Mouse (Mus musculus): ENCODE results near the gene Znhit1. TPM values are rescaled to one million over a fixed set of nuclear protein-coding genes. Genes with fewer than 3 reads are reported as not detected.
A peak's percentile ranks its signal among the peaks of the same experiment; 100 is the strongest.

The Znhit1 gene
- polyA plus RNA-seq, 1 experiment from 2014 or later: 81.0 TPM

DNA sequence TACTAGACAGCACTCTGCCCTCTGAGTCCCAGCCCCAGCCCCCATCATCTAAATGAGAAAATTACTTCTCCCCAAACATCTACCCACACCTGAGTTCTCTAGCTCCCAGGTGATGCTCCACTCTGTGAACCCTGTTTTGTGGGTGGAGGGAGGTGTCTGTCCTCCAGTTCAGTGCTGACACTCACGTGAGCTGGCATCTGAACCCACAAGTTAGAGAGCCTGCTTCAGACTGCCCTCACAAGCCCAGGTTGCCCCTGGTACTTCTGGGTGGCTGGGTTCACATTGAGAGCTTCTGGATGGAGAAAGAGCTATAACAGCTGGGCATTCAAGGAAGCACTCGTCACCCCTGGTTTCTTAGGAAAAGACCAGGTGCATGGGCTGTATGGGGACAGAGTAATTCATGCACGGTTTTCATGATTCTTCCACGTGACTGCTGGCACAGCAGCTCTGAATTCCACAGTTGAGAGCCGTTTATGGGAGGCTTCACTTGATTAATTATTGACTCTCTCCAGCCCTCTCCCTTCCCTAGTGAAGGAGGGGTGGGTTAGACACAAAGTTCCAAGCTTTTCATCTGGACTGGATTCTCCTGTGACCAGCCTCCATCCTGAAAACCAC is 28.7 kb downstream of the Znhit1 start:
- no peak overlapping the region for H3K4me3 ChIP-seq (ENCODE audit: low read depth, low read length)
- no peaks in the 10 kb centered on the region for H3K9me3 ChIP-seq (ENCODE audit: control insufficient read depth, low read length)
- ATAC-seq (ENCODE audit: low FRiP score, low TSS enrichment): no peak
- H3K36me3 ChIP-seq (ENCODE audit: control insufficient read depth, insufficient read depth, low read length): peaks cover 11% of the 10 kb centered on the region; the same call in 1 of the 2 replicates
- DNase-seq (ENCODE audit: low spot score): no peak
- no peaks in the 10 kb centered on the region for H3K27me3 ChIP-seq (ENCODE audit: control insufficient read depth, insufficient read depth, low read length)
- TF ChIP-seq CTCF (IDR thresholded peaks at IDR 0.05; ENCODE audit: low read depth): no peak
- no peak for TF ChIP-seq EP300 (optimal IDR thresholded peaks at IDR 0.05)
- H3K27ac ChIP-seq (replicated peaks): peak overlapping the region; percentile 53; the same call in 1 of the 2 replicates
- no peak overlapping the region for H3K4me2 ChIP-seq (replicated peaks; ENCODE audit: low read depth)
- H3K9ac ChIP-seq (ENCODE audit: low read length): peak overlapping the region; percentile 27; the same call in 1 of the 2 replicates
- 36% methylated on average over 5 of the region's 5 CpGs for WGBS
- H3K4me1 ChIP-seq (replicated peaks; ENCODE audit: control insufficient read depth, insufficient read depth): 0 out of 2 replicates have a peak, but pooled peaks cover 6% of the 10 kb centered on the region

GRCm38 (mm10) chr5:136957250-136957649 is 30.6 kb downstream of the Znhit1 start:
- Histone ChIP-seq H3K4me1 (replicated peaks; ENCODE audit: control insufficient read depth, insufficient read depth) (0 out of 2 replicates have a peak, but pooled peaks cover 3% of the 10 kb centered on the region), H3K9me3 (ENCODE audit: control insufficient read depth, low read length) (no peaks in the 10 kb centered on the region), H3K4me3 (ENCODE audit: low read depth, low read length) (no peak overlapping the region), H3K4me2 (replicated peaks; ENCODE audit: low read depth) (no peak overlapping the region), H3K36me3 (ENCODE audit: control insufficient read depth, insufficient read depth, low read length) (no peaks in the 10 kb centered on the region), H3K27ac (replicated peaks) (peak overlapping the region; percentile 24; the same call in 1 of the 2 replicates), H3K9ac (ENCODE audit: low read length) (no peak overlapping the region), H3K27me3 (ENCODE audit: control insufficient read depth, insufficient read depth, low read length) (no peaks in the 10 kb centered on the region)
- TF ChIP-seq EP300 (optimal IDR thresholded peaks at IDR 0.05) (no peak), CTCF (IDR thresholded peaks at IDR 0.05; ENCODE audit: low read depth) (no peak)
- ATAC-seq (ENCODE audit: low FRiP score, low TSS enrichment) (no peak), DNase-seq (ENCODE audit: low spot score) (no peak)
- WGBS: 52% methylated on average over 1 of the region's 1 CpGs

- H3K36me3 ChIP-seq (ENCODE audit: control insufficient read depth, insufficient read depth, low read length): no peaks in the 10 kb centered on the region
- 78% methylated on average over 4 of the region's 4 CpGs for WGBS
- TF ChIP-seq CTCF (IDR thresholded peaks at IDR 0.05; ENCODE audit: low read depth) (no peak), EP300 (optimal IDR thresholded peaks at IDR 0.05) (no peak)
- H3K9me3 ChIP-seq (ENCODE audit: control insufficient read depth, low read length): no peaks in the 10 kb centered on the region
- no peak for DNase-seq (ENCODE audit: low spot score)
- 0 out of 2 replicates have a peak, but pooled peaks cover 3% of the 10 kb centered on the region for H3K4me1 ChIP-seq (replicated peaks; ENCODE audit: control insufficient read depth, insufficient read depth)
- H3K27me3 ChIP-seq (ENCODE audit: control insufficient read depth, insufficient read depth, low read length): no peaks in the 10 kb centered on the region
- no peak overlapping the region for H3K4me3 ChIP-seq (ENCODE audit: low read depth, low read length)
- no peak overlapping the region for H3K27ac ChIP-seq (replicated peaks)
- H3K9ac ChIP-seq (ENCODE audit: low read length): no peak overlapping the region
- no peak overlapping the region for H3K4me2 ChIP-seq (replicated peaks; ENCODE audit: low read depth)
- ATAC-seq (ENCODE audit: low FRiP score, low TSS enrichment): no peak
Observed at GRCm38 (mm10) chr5:136955622-136956021, 32.2 kb downstream of the Znhit1 start.

- peak overlapping the region; percentile 73 for H3K9ac ChIP-seq (ENCODE audit: low read length)
- DNase-seq (ENCODE audit: low spot score): no peak
Observed at GRCm38 (mm10) chr5:136953440-136953951, 34.3 kb downstream of the Znhit1 start.

GRCm38 (mm10) chr5:136953015-136953414 is 34.8 kb downstream of the Znhit1 start, which contains the start of gene Fis1:
Fis1 (plus strand) TSS chr5:136953275.
- Histone ChIP-seq H3K4me2 (replicated peaks; ENCODE audit: low read depth) (peak within 1 kb of the TSS; percentile 60), H3K36me3 (ENCODE audit: control insufficient read depth, insufficient read depth, low read length) (no peaks in the 10 kb centered on the region), H3K27me3 (ENCODE audit: control insufficient read depth, insufficient read depth, low read length) (no peaks in the 10 kb centered on the region), H3K4me3 (ENCODE audit: low read depth, low read length) (peak within 1 kb of the TSS; percentile 71), H3K4me1 (replicated peaks; ENCODE audit: control insufficient read depth, insufficient read depth) (0 out of 2 replicates have a peak, but pooled peaks cover 3% of the 10 kb centered on the region), H3K27ac (replicated peaks) (peak within 1 kb of the TSS; percentile 84), H3K9me3 (ENCODE audit: control insufficient read depth, low read length) (no peaks in the 10 kb centered on the region), H3K9ac (ENCODE audit: low read length) (peak within 1 kb of the TSS; percentile 73)
- ATAC-seq (ENCODE audit: low FRiP score, low TSS enrichment): peak; percentile 99
- peak; percentile 99 for DNase-seq (ENCODE audit: low spot score)
- WGBS: under 1% methylated on average over 23 of the region's 23 CpGs
- no peak for TF ChIP-seq CTCF (IDR thresholded peaks at IDR 0.05; ENCODE audit: low read depth)
- no peak for TF ChIP-seq EP300 (optimal IDR thresholded peaks at IDR 0.05)

More at GRCm38 (mm10) chr5:136953440-136953951, 34.3 kb downstream of the Znhit1 start:
- H3K27me3 ChIP-seq (ENCODE audit: control insufficient read depth, insufficient read depth, low read length): no peaks in the 10 kb centered on the region
- 2% methylated on average over 12 of the region's 12 CpGs for WGBS
- H3K4me2 ChIP-seq (replicated peaks; ENCODE audit: low read depth): peak overlapping the region; percentile 60
- H3K9me3 ChIP-seq (ENCODE audit: control insufficient read depth, low read length): no peaks in the 10 kb centered on the region
- ATAC-seq (ENCODE audit: low FRiP score, low TSS enrichment): peak; percentile 31; the same call in 1 of the 2 replicates
- H3K4me3 ChIP-seq (ENCODE audit: low read depth, low read length): peak overlapping the region; percentile 71
- TF ChIP-seq CTCF (IDR thresholded peaks at IDR 0.05; ENCODE audit: low read depth) (no peak), EP300 (optimal IDR thresholded peaks at IDR 0.05) (no peak)
- 0 out of 2 replicates have a peak, but pooled peaks cover 3% of the 10 kb centered on the region for H3K4me1 ChIP-seq (replicated peaks; ENCODE audit: control insufficient read depth, insufficient read depth)
- no peaks in the 10 kb centered on the region for H3K36me3 ChIP-seq (ENCODE audit: control insufficient read depth, insufficient read depth, low read length)
- peak overlapping the region; percentile 84 for H3K27ac ChIP-seq (replicated peaks)

GRCm38 (mm10) chr5:136952153-136952552 is 35.7 kb downstream of the Znhit1 start:
- H3K9me3 ChIP-seq (ENCODE audit: control insufficient read depth, low read length): no peaks in the 10 kb centered on the region
- H3K4me1 ChIP-seq (replicated peaks; ENCODE audit: control insufficient read depth, insufficient read depth): 0 out of 2 replicates have a peak, but pooled peaks cover 3% of the 10 kb centered on the region
- H3K9ac ChIP-seq (ENCODE audit: low read length): no peak overlapping the region
- no peaks in the 10 kb centered on the region for H3K27me3 ChIP-seq (ENCODE audit: control insufficient read depth, insufficient read depth, low read length)
- DNase-seq (ENCODE audit: low spot score) (no peak), ATAC-seq (ENCODE audit: low FRiP score, low TSS enrichment) (no peak)
- H3K36me3 ChIP-seq (ENCODE audit: control insufficient read depth, insufficient read depth, low read length): no peaks in the 10 kb centered on the region
- no peak overlapping the region for H3K4me3 ChIP-seq (ENCODE audit: low read depth, low read length)
- H3K27ac ChIP-seq (replicated peaks): no peak overlapping the region
- TF ChIP-seq CTCF (IDR thresholded peaks at IDR 0.05; ENCODE audit: low read depth): no peak
- TF ChIP-seq EP300 (optimal IDR thresholded peaks at IDR 0.05): no peak
- H3K4me2 ChIP-seq (replicated peaks; ENCODE audit: low read depth): no peak overlapping the region
- 75% methylated on average over 4 of the region's 4 CpGs for WGBS
